Mouse (Mus musculus): ENCODE measurements around the gene 3110021N24Rik. TPM values are rescaled to one million over a fixed set of nuclear protein-coding genes. Genes with fewer than 3 reads are reported as not detected.

The 3110021N24Rik gene
- polyA plus RNA-seq, 1 experiment from 2014 or later = 0.79 TPM

GRCm38 (mm10) chr4:108782421-108783085 lies 63.1 kb downstream of the 3110021N24Rik start:
- Histone ChIP-seq H3K4me1 (ENCODE audit: control insufficient read depth, insufficient read depth, low read length) (0 out of 2 replicates have a peak, but pooled peaks cover 4% of the 10 kb centered on the region), H3K36me3 (ENCODE audit: control insufficient read depth, insufficient read depth, low read length) (no peaks in the 10 kb centered on the region), H3K4me3 (replicated peaks; ENCODE audit: low read length) (no peak overlapping the region), H3K9me3 (replicated peaks; ENCODE audit: control insufficient read depth, low read length) (no peaks in the 10 kb centered on the region), H3K4me2 (ENCODE audit: low read depth, low read length) (no peak overlapping the region), H3K9ac (ENCODE audit: low read length) (no peak overlapping the region), H3K27me3 (ENCODE audit: control insufficient read depth, insufficient read depth, low read length) (no peaks in the 10 kb centered on the region), H3K27ac (ENCODE audit: low read length) (peak overlapping the region; percentile 60; the same call in 1 of the 2 replicates)
- WGBS = 40% methylated on average over 8 of the region's 8 CpGs
- ATAC-seq (ENCODE audit: insufficient read depth, low FRiP score) = no peak

DNA sequence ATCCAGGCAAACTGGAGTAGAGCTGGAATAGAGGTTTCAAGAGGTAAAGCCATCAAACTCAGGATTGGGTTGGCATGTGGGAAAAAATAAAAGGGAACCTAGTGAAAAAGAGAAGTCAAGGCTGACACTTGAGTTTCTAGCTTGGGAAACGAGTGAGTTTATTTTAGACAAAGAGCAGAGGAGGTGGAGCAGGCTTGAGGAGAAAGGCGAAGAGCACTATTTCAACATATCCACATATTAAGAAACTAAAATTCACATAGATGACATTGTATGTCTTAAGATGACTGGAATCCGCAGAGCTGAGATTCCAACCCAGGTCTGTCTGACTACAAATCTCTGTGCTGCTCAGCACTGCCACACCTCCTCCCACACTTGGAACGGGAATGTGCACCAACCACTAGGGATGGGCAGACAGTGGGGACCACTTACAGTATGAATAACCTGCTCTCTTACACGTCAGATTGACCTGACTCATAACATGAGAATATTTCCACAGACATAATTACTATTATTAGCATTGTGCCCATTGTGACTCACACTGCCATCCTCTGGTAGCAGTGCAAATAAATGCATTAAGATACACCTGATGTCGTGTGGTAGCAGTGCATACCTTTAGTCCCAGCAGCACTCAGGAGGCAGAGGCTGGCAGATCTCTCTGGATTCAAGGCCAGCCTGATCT lies 69.9 kb downstream of the 3110021N24Rik start:
- Histone ChIP-seq H3K4me1 (ENCODE audit: control insufficient read depth, insufficient read depth, low read length) (no peaks in the 10 kb centered on the region), H3K27me3 (ENCODE audit: control insufficient read depth, insufficient read depth, low read length) (no peaks in the 10 kb centered on the region), H3K36me3 (ENCODE audit: control insufficient read depth, insufficient read depth, low read length) (no peaks in the 10 kb centered on the region), H3K9ac (ENCODE audit: low read length) (no peak overlapping the region), H3K9me3 (replicated peaks; ENCODE audit: control insufficient read depth, low read length) (no peaks in the 10 kb centered on the region), H3K27ac (ENCODE audit: low read length) (no peak overlapping the region), H3K4me2 (ENCODE audit: low read depth, low read length) (no peak overlapping the region), H3K4me3 (replicated peaks; ENCODE audit: low read length) (no peak overlapping the region)
- no peak for ATAC-seq (ENCODE audit: insufficient read depth, low FRiP score)
- WGBS = 64% methylated on average over 6 of the region's 6 CpGs

DNA sequence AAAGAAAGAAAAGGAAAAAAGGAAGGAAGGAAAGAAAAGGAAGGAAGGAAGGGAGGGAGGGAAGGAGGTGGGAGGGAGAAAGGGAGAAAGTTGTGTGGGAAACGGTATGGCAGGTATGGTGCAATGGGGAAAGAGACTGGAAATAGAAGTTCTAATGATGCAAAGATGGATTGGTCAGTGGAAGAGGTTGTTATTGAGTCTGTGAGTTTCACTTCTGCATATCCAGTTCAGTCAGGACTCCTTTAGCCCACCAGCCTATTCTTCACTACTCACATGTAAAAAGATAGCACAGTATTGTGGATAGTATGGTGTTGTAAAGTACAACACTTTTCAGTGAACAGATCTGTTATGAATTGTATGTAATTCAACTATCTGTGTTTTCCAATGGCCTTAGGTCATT lies 71.1 kb downstream of the 3110021N24Rik start:
- no peaks in the 10 kb centered on the region for H3K4me1 ChIP-seq (ENCODE audit: control insufficient read depth, insufficient read depth, low read length)
- no peak overlapping the region for H3K4me3 ChIP-seq (replicated peaks; ENCODE audit: low read length)
- no peak overlapping the region for H3K4me2 ChIP-seq (ENCODE audit: low read depth, low read length)
- no peak for ATAC-seq (ENCODE audit: insufficient read depth, low FRiP score)
- no peak overlapping the region for H3K27ac ChIP-seq (ENCODE audit: low read length)
- no peak overlapping the region for H3K9ac ChIP-seq (ENCODE audit: low read length)
- no peaks in the 10 kb centered on the region for H3K36me3 ChIP-seq (ENCODE audit: control insufficient read depth, insufficient read depth, low read length)
- no peaks in the 10 kb centered on the region for H3K27me3 ChIP-seq (ENCODE audit: control insufficient read depth, insufficient read depth, low read length)
- WGBS = 69% methylated on average over 1 of the region's 1 CpGs
- H3K9me3 ChIP-seq (replicated peaks; ENCODE audit: control insufficient read depth, low read length) = no peaks in the 10 kb centered on the region

DNA sequence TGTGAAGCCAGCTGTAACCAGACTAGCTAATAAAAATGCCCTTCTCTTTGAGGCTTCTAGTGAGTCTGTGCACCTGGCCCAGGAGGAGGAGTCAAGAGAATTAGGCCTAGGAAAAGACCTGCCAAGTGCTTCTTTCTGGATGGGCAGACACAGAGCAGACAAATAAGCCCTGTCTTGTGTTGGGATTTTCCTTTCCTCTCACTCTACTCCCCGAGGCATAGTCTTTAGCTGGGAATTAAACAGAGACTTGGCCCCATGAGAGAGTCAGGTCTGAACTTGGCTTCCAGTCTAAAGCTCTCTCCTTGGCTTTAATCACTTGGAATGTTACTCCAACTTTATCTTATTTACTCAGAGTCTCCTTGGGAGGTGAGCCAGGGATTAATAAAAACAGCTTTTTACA lies 74.5 kb downstream of the 3110021N24Rik start:
- H3K4me3 ChIP-seq (replicated peaks; ENCODE audit: low read length) = no peak overlapping the region

GRCm38 (mm10) chr4:108796701-108797100 lies 77.3 kb downstream of the 3110021N24Rik start:
- H3K9ac ChIP-seq (ENCODE audit: low read length) = no peak overlapping the region
- WGBS = 49% methylated on average over 4 of the region's 4 CpGs

More for the DNA sequence above, 74.5 kb downstream of the 3110021N24Rik start:
- no peaks in the 10 kb centered on the region for H3K36me3 ChIP-seq (ENCODE audit: control insufficient read depth, insufficient read depth, low read length)
- H3K27ac ChIP-seq (ENCODE audit: low read length) = no peak overlapping the region
- no peaks in the 10 kb centered on the region for H3K4me1 ChIP-seq (ENCODE audit: control insufficient read depth, insufficient read depth, low read length)
- H3K27me3 ChIP-seq (ENCODE audit: control insufficient read depth, insufficient read depth, low read length) = no peaks in the 10 kb centered on the region
- no peaks in the 10 kb centered on the region for H3K9me3 ChIP-seq (replicated peaks; ENCODE audit: control insufficient read depth, low read length)
- no peak overlapping the region for H3K9ac ChIP-seq (ENCODE audit: low read length)
- 46% methylated on average over 1 of the region's 1 CpGs for WGBS
- H3K4me2 ChIP-seq (ENCODE audit: low read depth, low read length) = no peak overlapping the region
- no peak for ATAC-seq (ENCODE audit: insufficient read depth, low FRiP score)

DNA sequence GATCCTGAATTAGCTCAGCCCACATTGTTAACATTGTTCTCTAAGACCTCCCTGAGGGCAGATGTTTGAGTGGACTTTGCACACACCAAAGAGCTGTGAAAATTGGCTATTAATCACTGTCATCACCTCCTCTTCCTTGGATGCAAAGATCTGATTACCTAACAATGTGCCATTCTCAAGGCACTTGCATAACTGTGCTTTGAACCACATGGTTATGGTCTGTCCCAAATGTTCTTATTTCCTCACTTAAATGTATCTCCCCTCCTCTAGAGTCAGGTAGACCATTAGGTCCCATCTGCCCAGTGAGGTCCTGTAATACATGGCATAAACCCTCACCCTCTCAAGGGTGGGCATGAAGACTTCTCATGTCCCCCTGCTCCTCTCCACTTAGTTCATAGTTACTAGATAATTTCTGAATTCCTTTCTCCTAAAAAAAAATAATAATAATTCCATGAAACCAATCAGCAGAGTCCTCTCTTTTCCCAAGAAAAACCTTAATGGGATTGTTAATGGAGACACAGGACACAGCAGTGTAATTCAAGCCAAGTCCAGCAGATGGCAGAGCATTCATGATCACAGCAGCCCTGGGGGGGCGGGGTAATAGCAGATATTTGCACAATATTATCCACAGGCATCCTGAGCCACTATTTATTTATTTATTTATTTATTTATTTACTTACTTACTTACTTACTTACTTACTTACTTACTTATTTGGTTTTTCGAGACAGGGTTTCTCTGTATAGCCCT lies 78.8 kb downstream of the 3110021N24Rik start:
- Histone ChIP-seq H3K9me3 (replicated peaks; ENCODE audit: control insufficient read depth, low read length) (no peaks in the 10 kb centered on the region), H3K4me1 (ENCODE audit: control insufficient read depth, insufficient read depth, low read length) (no peaks in the 10 kb centered on the region), H3K4me2 (ENCODE audit: low read depth, low read length) (no peak overlapping the region), H3K4me3 (replicated peaks; ENCODE audit: low read length) (no peak overlapping the region), H3K9ac (ENCODE audit: low read length) (no peak overlapping the region), H3K27me3 (ENCODE audit: control insufficient read depth, insufficient read depth, low read length) (no peaks in the 10 kb centered on the region), H3K27ac (ENCODE audit: low read length) (no peak overlapping the region), H3K36me3 (ENCODE audit: control insufficient read depth, insufficient read depth, low read length) (no peaks in the 10 kb centered on the region)
- 61% methylated on average over 2 of the region's 2 CpGs for WGBS
- ATAC-seq (ENCODE audit: insufficient read depth, low FRiP score) = no peak

More at GRCm38 (mm10) chr4:108796701-108797100, 77.3 kb downstream of the 3110021N24Rik start:
- Histone ChIP-seq H3K27me3 (ENCODE audit: control insufficient read depth, insufficient read depth, low read length) (no peaks in the 10 kb centered on the region), H3K9me3 (replicated peaks; ENCODE audit: control insufficient read depth, low read length) (no peaks in the 10 kb centered on the region), H3K4me3 (replicated peaks; ENCODE audit: low read length) (no peak overlapping the region), H3K4me2 (ENCODE audit: low read depth, low read length) (no peak overlapping the region), H3K27ac (ENCODE audit: low read length) (no peak overlapping the region), H3K4me1 (ENCODE audit: control insufficient read depth, insufficient read depth, low read length) (no peaks in the 10 kb centered on the region), H3K36me3 (ENCODE audit: control insufficient read depth, insufficient read depth, low read length) (no peaks in the 10 kb centered on the region)
- no peak for ATAC-seq (ENCODE audit: insufficient read depth, low FRiP score)

DNA sequence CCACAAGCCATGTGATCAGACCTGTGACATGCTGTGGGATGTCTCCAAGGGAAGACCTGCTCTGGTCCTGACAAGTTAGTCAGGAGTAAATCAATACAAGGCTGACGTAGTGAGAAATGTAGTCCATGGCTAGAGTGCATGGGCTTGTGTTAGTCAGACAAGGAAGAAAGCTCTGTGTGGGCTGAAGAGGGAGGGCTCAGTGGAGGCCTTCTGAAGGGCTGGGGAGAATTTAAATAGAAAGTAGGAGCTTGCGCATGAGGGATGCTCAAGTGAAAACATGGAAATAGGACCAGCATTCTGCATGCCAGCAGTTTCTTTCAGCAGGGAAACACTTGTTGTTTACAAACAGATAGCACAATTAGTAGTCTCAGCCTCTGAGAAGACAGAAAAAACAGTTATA lies 84.1 kb downstream of the 3110021N24Rik start:
- Histone ChIP-seq H3K4me1 (ENCODE audit: control insufficient read depth, insufficient read depth, low read length) (no peaks in the 10 kb centered on the region), H3K9me3 (replicated peaks; ENCODE audit: control insufficient read depth, low read length) (no peaks in the 10 kb centered on the region), H3K27me3 (ENCODE audit: control insufficient read depth, insufficient read depth, low read length) (no peaks in the 10 kb centered on the region), H3K36me3 (ENCODE audit: control insufficient read depth, insufficient read depth, low read length) (no peaks in the 10 kb centered on the region), H3K27ac (ENCODE audit: low read length) (no peak overlapping the region), H3K4me3 (replicated peaks; ENCODE audit: low read length) (no peak overlapping the region), H3K9ac (ENCODE audit: low read length) (no peak overlapping the region), H3K4me2 (ENCODE audit: low read depth, low read length) (no peak overlapping the region)
- WGBS = 73% methylated on average over 2 of the region's 2 CpGs
- no peak for ATAC-seq (ENCODE audit: insufficient read depth, low FRiP score)

- 64% methylated on average over 4 of the region's 4 CpGs for WGBS
- ATAC-seq (ENCODE audit: insufficient read depth, low FRiP score) = no peak
- Histone ChIP-seq H3K4me1 (ENCODE audit: control insufficient read depth, insufficient read depth, low read length) (no peaks in the 10 kb centered on the region), H3K36me3 (ENCODE audit: control insufficient read depth, insufficient read depth, low read length) (no peaks in the 10 kb centered on the region), H3K27ac (ENCODE audit: low read length) (no peak overlapping the region), H3K4me3 (replicated peaks; ENCODE audit: low read length) (no peak overlapping the region), H3K9me3 (replicated peaks; ENCODE audit: control insufficient read depth, low read length) (no peaks in the 10 kb centered on the region), H3K27me3 (ENCODE audit: control insufficient read depth, insufficient read depth, low read length) (no peaks in the 10 kb centered on the region), H3K4me2 (ENCODE audit: low read depth, low read length) (no peak overlapping the region), H3K9ac (ENCODE audit: low read length) (no peak overlapping the region)
Observed at GRCm38 (mm10) chr4:108811142-108811541, 91.7 kb downstream of the 3110021N24Rik start.

- Histone ChIP-seq H3K4me2 (ENCODE audit: low read depth, low read length) (no peak overlapping the region), H3K36me3 (ENCODE audit: control insufficient read depth, insufficient read depth, low read length) (no peaks in the 10 kb centered on the region), H3K9me3 (replicated peaks; ENCODE audit: control insufficient read depth, low read length) (no peaks in the 10 kb centered on the region), H3K9ac (ENCODE audit: low read length) (no peak overlapping the region), H3K27me3 (ENCODE audit: control insufficient read depth, insufficient read depth, low read length) (no peaks in the 10 kb centered on the region), H3K27ac (ENCODE audit: low read length) (no peak overlapping the region), H3K4me1 (ENCODE audit: control insufficient read depth, insufficient read depth, low read length) (no peaks in the 10 kb centered on the region), H3K4me3 (replicated peaks; ENCODE audit: low read length) (no peak overlapping the region)
- no peak for ATAC-seq (ENCODE audit: insufficient read depth, low FRiP score)
- WGBS = 71% methylated on average over 6 of the region's 6 CpGs
Observed at GRCm38 (mm10) chr4:108811550-108811949, 92.1 kb downstream of the 3110021N24Rik start.

Measured in stomach, embryonic 16.5 days (tissue).